Mouse (Mus musculus) ES-Bruce4 (cell line): ENCODE results near the gene Lrig3. TPM values are rescaled to one million over a fixed set of nuclear protein-coding genes. Genes with fewer than 3 reads are reported as not detected.

ENCODE experiments used
- H3K27ac ChIP-seq: 2 replicates; pipeline ENCODE4 v1.5.1; 2012; ENCODE audit warnings: low read length, inconsistent platforms; ENCODE audit not compliant: insufficient read depth
- H3K27me3 ChIP-seq: 2 replicates; pipeline ENCODE4 v1.6.1; 2012; ENCODE audit warnings: mild to moderate bottlenecking, low read length, inconsistent platforms; ENCODE audit not compliant: control insufficient read depth, poor library complexity, insufficient read depth, severe bottlenecking
- H3K36me3 ChIP-seq: 2 replicates; pipeline ENCODE4 v1.6.1; 2012; ENCODE audit warnings: inconsistent platforms, mild to moderate bottlenecking, low read length, moderate library complexity; ENCODE audit not compliant: control insufficient read depth, poor library complexity, insufficient read depth, severe bottlenecking
- H3K4me1 ChIP-seq: one replicate; pipeline ENCODE4 v1.8.1; 2011; ENCODE audit warnings: low read length; ENCODE audit not compliant: control insufficient read depth, insufficient read depth
- H3K4me3 ChIP-seq: 2 replicates; pipeline ENCODE4 v1.5.1; 2011; ENCODE audit warnings: low read depth, mild to moderate bottlenecking, low read length
- H3K9ac ChIP-seq: 2 replicates; pipeline ENCODE4 v1.6.1; 2012; ENCODE audit warnings: low read depth, mild to moderate bottlenecking, inconsistent platforms; ENCODE audit not compliant: poor library complexity, severe bottlenecking
- H3K9me3 ChIP-seq: replicated peaks from 2 replicates; pipeline ENCODE4 v1.6.1; 2012; ENCODE audit warnings: mild to moderate bottlenecking, low read length, inconsistent platforms; ENCODE audit not compliant: control insufficient read depth, poor library complexity, insufficient read depth, severe bottlenecking
- CTCF ChIP-seq: IDR thresholded peaks from one replicate; pipeline ENCODE4 v1.8.1; 2011; ENCODE audit warnings: low read depth, low read length
- EP300 ChIP-seq: IDR thresholded peaks from 2 replicates; pipeline ENCODE4 v1.6.1; 2011; ENCODE audit warnings: low read depth, low read length; ENCODE audit not compliant: insufficient read depth
- POLR2A ChIP-seq: IDR thresholded peaks from one replicate; pipeline ENCODE4 v1.8.1; 2011; ENCODE audit warnings: low read length; ENCODE audit not compliant: insufficient read depth
- polyA plus RNA-seq: library from polyadenylated mRNA; stranded (reverse); fragments of >200 nt; gene quantifications from 2 replicates; pipeline ENCODE4 v1.2.4, GENCODE M21; 2011; ENCODE audit warnings: low read depth; ENCODE audit not compliant: missing spikeins, insufficient read depth, insufficient read length

Gene Lrig3
- polyA plus RNA-seq, 1 experiment, result 27.9 TPM

GRCm38 (mm10) chr10:126002081-126002755, 36.2 kb downstream of the Lrig3 start:
- Histone ChIP-seq H3K4me1 (no peaks in the 10 kb centered on the region), H3K9me3 (no peaks in the 10 kb centered on the region), H3K27ac (no peak overlapping the region), H3K36me3 (peaks cover 37% of the 10 kb centered on the region), H3K4me3 (no peak overlapping the region), H3K9ac (no peak overlapping the region), H3K27me3 (no peaks in the 10 kb centered on the region)
- no peak for TF ChIP-seq CTCF
- no peak for TF ChIP-seq EP300
- no peak for TF ChIP-seq POLR2A

- Histone ChIP-seq H3K4me3 (no peak overlapping the region), H3K27ac (no peak overlapping the region), H3K9me3 (no peaks in the 10 kb centered on the region), H3K9ac (no peak overlapping the region), H3K4me1 (no peaks in the 10 kb centered on the region), H3K27me3 (no peaks in the 10 kb centered on the region), H3K36me3 (peaks cover 37% of the 10 kb centered on the region)
- no peak for TF ChIP-seq POLR2A
- TF ChIP-seq EP300, result no peak
- no peak for TF ChIP-seq CTCF
Measured at GRCm38 (mm10) chr10:126002818-126003506, 37.0 kb downstream of the Lrig3 start.

GRCm38 (mm10) chr10:126003857-126004256, 37.9 kb downstream of the Lrig3 start:
- peaks cover 38% of the 10 kb centered on the region for H3K36me3 ChIP-seq
- no peaks in the 10 kb centered on the region for H3K27me3 ChIP-seq
- no peak overlapping the region for H3K27ac ChIP-seq
- no peak overlapping the region for H3K4me3 ChIP-seq
- H3K4me1 ChIP-seq, result no peaks in the 10 kb centered on the region
- TF ChIP-seq EP300 (no peak), CTCF (no peak), POLR2A (no peak)
- H3K9me3 ChIP-seq, result no peaks in the 10 kb centered on the region
- H3K9ac ChIP-seq, result no peak overlapping the region

GRCm38 (mm10) chr10:126013667-126014066, 47.7 kb downstream of the Lrig3 start:
- Histone ChIP-seq H3K27ac (no peak overlapping the region), H3K9me3 (no peaks in the 10 kb centered on the region), H3K4me3 (no peak overlapping the region), H3K36me3 (peaks cover 46% of the 10 kb centered on the region), H3K27me3 (no peaks in the 10 kb centered on the region), H3K4me1 (no peaks in the 10 kb centered on the region), H3K9ac (no peak overlapping the region)
- TF ChIP-seq CTCF (no peak), EP300 (no peak), POLR2A (no peak)

GRCm38 (mm10) chr10:126014673-126015072, 48.7 kb downstream of the Lrig3 start:
- peaks cover 37% of the 10 kb centered on the region for H3K36me3 ChIP-seq
- TF ChIP-seq CTCF, result no peak
- TF ChIP-seq POLR2A, result no peak
- TF ChIP-seq EP300, result no peak
- no peaks in the 10 kb centered on the region for H3K4me1 ChIP-seq
- H3K27me3 ChIP-seq, result no peaks in the 10 kb centered on the region
- H3K9me3 ChIP-seq, result no peaks in the 10 kb centered on the region
- no peak overlapping the region for H3K9ac ChIP-seq
- H3K27ac ChIP-seq, result no peak overlapping the region
- H3K4me3 ChIP-seq, result no peak overlapping the region

- no peaks in the 10 kb centered on the region for H3K4me1 ChIP-seq
- TF ChIP-seq EP300, result no peak
- no peak for TF ChIP-seq POLR2A
- TF ChIP-seq CTCF, result no peak
- H3K9ac ChIP-seq, result no peak overlapping the region
- no peaks in the 10 kb centered on the region for H3K27me3 ChIP-seq
- H3K4me3 ChIP-seq, result no peak overlapping the region
- no peak overlapping the region for H3K27ac ChIP-seq
- H3K9me3 ChIP-seq, result no peaks in the 10 kb centered on the region
- peaks cover 29% of the 10 kb centered on the region for H3K36me3 ChIP-seq
Measured at GRCm38 (mm10) chr10:126015644-126016043, 49.7 kb downstream of the Lrig3 start.
